Mouse (Mus musculus) thymus, postnatal 25 days (tissue): ENCODE data around the gene Il11ra1.
"Not testable (repeated sequence)": the region's sequence is repeated elsewhere in the genome, so short reads cannot be mapped to it uniquely, and the experiment has no call there.

ENCODE experiments used
- DNase-seq: peaks from one replicate; pipeline ENCODE4 v3.0.0; 2022

Gene Il11ra1

GRCm38 (mm10) chr4:41681176-41681575 lies 18.6 kb upstream of the Il11ra1 start:
- no peak for DNase-seq

- DNase-seq, result no peak
These were observed 17.8 kb upstream of the Il11ra1 start for GRCm38 (mm10) chr4:41681947-41682346.

- no peak for DNase-seq
These were observed 17.0 kb upstream of the Il11ra1 start for GRCm38 (mm10) chr4:41682789-41683188.

- DNase-seq, result not testable (repeated sequence)
These were observed 16.5 kb upstream of the Il11ra1 start for GRCm38 (mm10) chr4:41683303-41683702.

GRCm38 (mm10) chr4:41684131-41684930 lies 15.5 kb upstream of the Il11ra1 start:
- DNase-seq, result not testable (repeated sequence)

GRCm38 (mm10) chr4:41684931-41685453 lies 14.8 kb upstream of the Il11ra1 start:
- DNase-seq, result not testable (repeated sequence)

GRCm38 (mm10) chr4:41685882-41686492 lies 13.8 kb upstream of the Il11ra1 start:
- not testable (repeated sequence) for DNase-seq

- DNase-seq, result not testable (repeated sequence)
These were observed 11.2 kb upstream of the Il11ra1 start for GRCm38 (mm10) chr4:41688562-41688961.

GRCm38 (mm10) chr4:41690014-41690413 lies 9.8 kb upstream of the Il11ra1 start:
- DNase-seq, result not testable (repeated sequence)

- DNase-seq, result not testable (repeated sequence)
These were observed 6.3 kb upstream of the Il11ra1 start for GRCm38 (mm10) chr4:41693511-41693910.

GRCm38 (mm10) chr4:41695800-41696199 lies 4.0 kb upstream of the Il11ra1 start:
- DNase-seq, result not testable (repeated sequence)

- not testable (repeated sequence) for DNase-seq
These were observed 3.3 kb upstream of the Il11ra1 start for GRCm38 (mm10) chr4:41696452-41696851.

- peak; percentile 71 for DNase-seq
These were observed 2.6 kb upstream of the Il11ra1 start, which contains the start of gene Cntfr for GRCm38 (mm10) chr4:41696930-41697841. Gene Cntfr, minus strand, starts transcription at chr4:41697089.

GRCm38 (mm10) chr4:41698421-41699016 lies 1.3 kb upstream of the Il11ra1 start:
- not testable (repeated sequence) for DNase-seq

- not testable (repeated sequence) for DNase-seq
These were observed 435 bp downstream of the Il11ra1 start for GRCm38 (mm10) chr4:41700224-41700623.

- not testable (repeated sequence) for DNase-seq
These were observed 2.4 kb downstream of the Il11ra1 start for GRCm38 (mm10) chr4:41702226-41702625.

- no peak for DNase-seq
These were observed 4.9 kb downstream of the Il11ra1 start for GRCm38 (mm10) chr4:41704651-41705050.

- no peak for DNase-seq
These were observed 6.3 kb downstream of the Il11ra1 start for GRCm38 (mm10) chr4:41705922-41706754.

GRCm38 (mm10) chr4:41707011-41707535 lies 7.3 kb downstream of the Il11ra1 start:
- peak; percentile 73 for DNase-seq

GRCm38 (mm10) chr4:41708192-41708745 lies 8.5 kb downstream of the Il11ra1 start:
- no peak for DNase-seq

GRCm38 (mm10) chr4:41710229-41710628 lies 10.4 kb downstream of the Il11ra1 start:
- DNase-seq, result no peak
